Mouse (Mus musculus) intestine, embryonic 14.5 days (tissue): ENCODE data around the gene Leap2. TPM values are rescaled to one million over a fixed set of nuclear protein-coding genes. Genes with fewer than 3 reads are reported as not detected.
"Not testable (repeated sequence)": the region's sequence is repeated elsewhere in the genome, so short reads cannot be mapped to it uniquely, and the experiment has no call there.

Experiments
- ATAC-seq: fragments of 200-750 bp; cut with Nextera tagmentation; replicated peaks from 2 replicates; pipeline ENCODE4 v1.8.0; 2017; ENCODE audit warnings: low read depth, moderate number of reproducible peaks, moderate TSS enrichment, moderate library complexity; ENCODE audit not compliant: low FRiP score, low TSS enrichment
- DNase-seq: peaks from one replicate; pipeline ENCODE4 v3.0.0-alpha.2; 2018; ENCODE audit warnings: low spot score
- H3K27ac ChIP-seq: fragments of 300-500 bp; sonication (generic); 2 replicates; pipeline ENCODE4 v1.5.1; 2014; ENCODE audit warnings: low read depth, mild to moderate bottlenecking, control low read depth
- H3K27me3 ChIP-seq: fragments of 300-500 bp; sonication (generic); replicated peaks from 2 replicates; pipeline ENCODE4 v1.6.1; 2014; ENCODE audit warnings: low read length, control low read depth; ENCODE audit not compliant: control insufficient read depth, insufficient read depth
- H3K36me3 ChIP-seq: fragments of 300-500 bp; sonication (generic); 2 replicates; pipeline ENCODE4 v1.6.1; 2014; ENCODE audit warnings: low read length, control low read depth; ENCODE audit not compliant: control insufficient read depth, insufficient read depth
- H3K4me1 ChIP-seq: fragments of 300-500 bp; sonication (generic); replicated peaks from 2 replicates; pipeline ENCODE4 v1.6.1; 2014; ENCODE audit warnings: low read length, control low read depth, mixed read lengths; ENCODE audit not compliant: control insufficient read depth, insufficient read depth
- H3K4me2 ChIP-seq: fragments of 300-500 bp; sonication (generic); 2 replicates; pipeline ENCODE4 v1.6.1; 2014; ENCODE audit warnings: low read length
- H3K4me3 ChIP-seq: fragments of 300-500 bp; sonication (generic); 2 replicates; pipeline ENCODE4 v1.5.1; 2014; ENCODE audit warnings: low read depth, low read length, control low read depth, mixed read lengths
- H3K9ac ChIP-seq: fragments of 300-500 bp; sonication (generic); 2 replicates; pipeline ENCODE4 v1.6.1; 2014; ENCODE audit warnings: mild to moderate bottlenecking, low read length
- H3K9me3 ChIP-seq: fragments of 300-500 bp; sonication (generic); 2 replicates; pipeline ENCODE4 v1.6.1; 2016; ENCODE audit warnings: low read length, control low read depth; ENCODE audit not compliant: control insufficient read depth
- WGBS: fragments of 180-500 bp; shearing (Covaris S2); extraction: QIAGEN DNeasy Blood & Tissue Kit; methylation state at CpG from one replicate; pipeline ENCODE4 v1.1.7; 2014; 5-methylcytosine and 5-hydroxymethylcytosine counted together
- polyA plus RNA-seq: library from polyadenylated mRNA; unstranded; fragments of >200 nt; fragmentation: Nextera tagmentation; extraction: Ambion mirVana; gene quantifications from 2 replicates; pipeline ENCODE4 v1.2.1, GENCODE M21; 2014

Leap2 gene
- polyA plus RNA-seq, 1 experiment from 2014 or later: not detected

GRCm38 (mm10) chr11:53431347-53432056 is 8.5 kb upstream of the Leap2 start:
- peak overlapping the region; percentile 95 for H3K4me3 ChIP-seq
- H3K27me3 ChIP-seq: no peaks in the 10 kb centered on the region
- H3K4me2 ChIP-seq: peak overlapping the region; percentile 54
- ATAC-seq (peak; percentile 59; the same call in 1 of the 2 replicates), DNase-seq (no peak)
- 0 out of 2 replicates have a peak overlapping the region, but pooled peaks have one; percentile 17 for H3K9ac ChIP-seq
- H3K36me3 ChIP-seq: peaks cover 19% of the 10 kb centered on the region
- no peaks in the 10 kb centered on the region for H3K9me3 ChIP-seq
- peak overlapping the region; percentile 44; the same call in 1 of the 2 replicates for H3K27ac ChIP-seq
- peaks cover 9% of the 10 kb centered on the region for H3K4me1 ChIP-seq
- 11% methylated on average over 9 of the region's 9 CpGs for WGBS

- Histone ChIP-seq H3K4me1 (peaks cover 9% of the 10 kb centered on the region), H3K9me3 (no peaks in the 10 kb centered on the region), H3K4me2 (peak within 1 kb of the TSS; percentile 94), H3K4me3 (peak within 1 kb of the TSS; percentile 95), H3K36me3 (peaks cover 19% of the 10 kb centered on the region), H3K9ac (peak within 1 kb of the TSS; percentile 86), H3K27me3 (no peaks in the 10 kb centered on the region), H3K27ac (peak within 1 kb of the TSS; percentile 77)
- WGBS: under 1% methylated on average over 44 of the region's 44 CpGs
- peak; percentile 96 for DNase-seq
- ATAC-seq: peak; percentile 94
These were observed 7.8 kb upstream of the Leap2 start, which contains the start of the genes Uqcrq and Gdf9 for GRCm38 (mm10) chr11:53430670-53431346. TSS of gene Uqcrq (minus strand) at chr11:53430831. TSS of gene Gdf9 (plus strand) at chr11:53431023.

- under 1% methylated on average over 34 of the region's 34 CpGs for WGBS
These were observed 7.3 kb upstream of the Leap2 start for GRCm38 (mm10) chr11:53430300-53430669.

GRCm38 (mm10) chr11:53429182-53429581 is 6.2 kb upstream of the Leap2 start:
- peak overlapping the region; percentile 95; the same call in 1 of the 2 replicates for H3K4me3 ChIP-seq
- H3K27me3 ChIP-seq: no peaks in the 10 kb centered on the region
- no peak overlapping the region for H3K4me2 ChIP-seq
- ATAC-seq (no peak), DNase-seq (no peak)
- H3K36me3 ChIP-seq: peaks cover 19% of the 10 kb centered on the region
- H3K4me1 ChIP-seq: peaks cover 9% of the 10 kb centered on the region
- H3K9me3 ChIP-seq: no peaks in the 10 kb centered on the region
- no peak overlapping the region for H3K9ac ChIP-seq
- no peak overlapping the region for H3K27ac ChIP-seq

More at GRCm38 (mm10) chr11:53430300-53430669, 7.3 kb upstream of the Leap2 start:
- Histone ChIP-seq H3K9ac (peak overlapping the region; percentile 86), H3K9me3 (no peaks in the 10 kb centered on the region), H3K27me3 (no peaks in the 10 kb centered on the region), H3K27ac (peak overlapping the region; percentile 77), H3K4me2 (peak overlapping the region; percentile 94), H3K4me1 (peaks cover 9% of the 10 kb centered on the region), H3K36me3 (peaks cover 19% of the 10 kb centered on the region), H3K4me3 (peak overlapping the region; percentile 95)
- ATAC-seq: peak; percentile 40
- no peak for DNase-seq

GRCm38 (mm10) chr11:53428716-53429057 is 5.7 kb upstream of the Leap2 start:
- Histone ChIP-seq H3K27ac (no peak overlapping the region), H3K4me3 (no peak overlapping the region), H3K4me2 (no peak overlapping the region), H3K4me1 (peaks cover 9% of the 10 kb centered on the region), H3K9me3 (no peaks in the 10 kb centered on the region), H3K36me3 (peaks cover 19% of the 10 kb centered on the region), H3K9ac (no peak overlapping the region), H3K27me3 (no peaks in the 10 kb centered on the region)
- 92% methylated on average over 5 of the region's 5 CpGs for WGBS
- DNase-seq: no peak
- ATAC-seq: no peak

- ATAC-seq (no peak), DNase-seq (no peak)
- Histone ChIP-seq H3K36me3 (peaks cover 19% of the 10 kb centered on the region), H3K4me2 (no peak overlapping the region), H3K27me3 (no peaks in the 10 kb centered on the region), H3K9me3 (no peaks in the 10 kb centered on the region), H3K27ac (no peak overlapping the region), H3K9ac (no peak overlapping the region), H3K4me1 (peaks cover 9% of the 10 kb centered on the region), H3K4me3 (no peak overlapping the region)
- WGBS: 92% methylated on average over 3 of the region's 3 CpGs
These were observed 5.2 kb upstream of the Leap2 start for GRCm38 (mm10) chr11:53427993-53428715.

- ATAC-seq, H3K4me3 ChIP-seq, DNase-seq, H3K27me3 ChIP-seq, H3K27ac ChIP-seq, H3K4me1 ChIP-seq, H3K9me3 ChIP-seq, H3K4me2 ChIP-seq, H3K9ac ChIP-seq: not testable (repeated sequence)
- peaks cover 20% of the 10 kb centered on the region for H3K36me3 ChIP-seq
- 83% methylated on average over 3 of the region's 3 CpGs for WGBS
These were observed 3.9 kb upstream of the Leap2 start for GRCm38 (mm10) chr11:53426914-53427313.

GRCm38 (mm10) chr11:53425711-53426255 is 2.8 kb upstream of the Leap2 start:
- WGBS: 80% methylated on average over 6 of the region's 6 CpGs
- H3K9me3 ChIP-seq: no peaks in the 10 kb centered on the region
- no peak overlapping the region for H3K9ac ChIP-seq
- no peak overlapping the region for H3K4me3 ChIP-seq
- no peak for ATAC-seq
- peaks cover 29% of the 10 kb centered on the region for H3K36me3 ChIP-seq
- DNase-seq: no peak
- peaks cover 9% of the 10 kb centered on the region for H3K4me1 ChIP-seq
- no peaks in the 10 kb centered on the region for H3K27me3 ChIP-seq
- no peak overlapping the region for H3K4me2 ChIP-seq
- no peak overlapping the region for H3K27ac ChIP-seq
